Mouse (Mus musculus) lung, embryonic 14.5 days (tissue): ENCODE measurements around the gene Ptpn14. TPM values are rescaled to one million over a fixed set of nuclear protein-coding genes. Genes with fewer than 3 reads are reported as not detected.
A peak's percentile ranks its signal among the peaks of the same experiment; 100 is the strongest.

Experiments used
- ATAC-seq: fragments of 200-750 bp; cut with Nextera tagmentation; 2 replicates; pipeline ENCODE4 v1.8.0; 2017; ENCODE audit warnings: mild to moderate bottlenecking, moderate TSS enrichment, moderate library complexity; ENCODE audit not compliant: insufficient read depth
- DNase-seq: peaks from one replicate; pipeline ENCODE4 v3.0.0-alpha.2; 2015
- H3K27ac ChIP-seq: fragments of 300-500 bp; sonication (generic); 2 replicates; pipeline ENCODE4 v1.5.1; 2014; ENCODE audit warnings: low read depth, mild to moderate bottlenecking, moderate library complexity
- H3K27me3 ChIP-seq: fragments of 300-500 bp; sonication (generic); 2 replicates; pipeline ENCODE4 v1.6.1; 2014; ENCODE audit warnings: low read length, control low read depth; ENCODE audit not compliant: insufficient read depth
- H3K36me3 ChIP-seq: fragments of 300-500 bp; sonication (generic); 2 replicates; pipeline ENCODE4 v1.6.1; 2014; ENCODE audit warnings: control low read depth; ENCODE audit not compliant: insufficient read depth
- H3K4me1 ChIP-seq: fragments of 300-500 bp; sonication (generic); 2 replicates; pipeline ENCODE4 v1.6.1; 2014; ENCODE audit warnings: antibody characterized with exemption, control low read depth; ENCODE audit not compliant: insufficient read depth
- H3K4me2 ChIP-seq: fragments of 300-500 bp; sonication (generic); 2 replicates; pipeline ENCODE4 v1.6.1; 2014; ENCODE audit warnings: mild to moderate bottlenecking
- H3K4me3 ChIP-seq: fragments of 300-500 bp; sonication (generic); 2 replicates; pipeline ENCODE4 v1.5.1; 2014; ENCODE audit warnings: low read depth, low read length
- H3K9ac ChIP-seq: fragments of 300-500 bp; sonication (generic); 2 replicates; pipeline ENCODE4 v1.6.1; 2014
- H3K9me3 ChIP-seq: fragments of 300-500 bp; sonication (generic); 2 replicates; pipeline ENCODE4 v1.6.1; 2016; ENCODE audit warnings: low read depth, low read length, control low read depth
- CTCF ChIP-seq: IDR thresholded peaks from 2 replicates; pipeline ENCODE4 v1.5.1; 2016; ENCODE audit warnings: antibody characterized with exemption, low read depth
- WGBS: fragments of 180-500 bp; shearing (Covaris S2); extraction: QIAGEN DNeasy Blood & Tissue Kit; methylation state at CpG from one replicate; pipeline ENCODE4 v1.1.7; 2014; 5-methylcytosine and 5-hydroxymethylcytosine counted together
- polyA plus RNA-seq: library from polyadenylated mRNA; unstranded; fragments of >200 nt; fragmentation: Nextera tagmentation; extraction: Ambion mirVana; gene quantifications from 2 replicates; pipeline ENCODE4 v1.2.1, GENCODE M21; 2014

Gene Ptpn14
- polyA plus RNA-seq, 1 experiment from 2014 or later: 10.3 TPM

GRCm38 (mm10) chr1:189830391-189830790, 102.3 kb downstream of the Ptpn14 start:
- Histone ChIP-seq H3K4me1 (peaks cover 9% of the 10 kb centered on the region; the same call in 1 of the 2 replicates), H3K4me2 (no peak overlapping the region), H3K27ac (peak overlapping the region; percentile 52; the same call in 1 of the 2 replicates), H3K36me3 (peaks cover 12% of the 10 kb centered on the region; the same call in 1 of the 2 replicates), H3K9me3 (no peaks in the 10 kb centered on the region), H3K4me3 (no peak overlapping the region), H3K27me3 (no peaks in the 10 kb centered on the region), H3K9ac (no peak overlapping the region)
- no peak for TF ChIP-seq CTCF
- WGBS: 38% methylated on average over 4 of the region's 4 CpGs
- ATAC-seq: no peak
- no peak for DNase-seq

DNA sequence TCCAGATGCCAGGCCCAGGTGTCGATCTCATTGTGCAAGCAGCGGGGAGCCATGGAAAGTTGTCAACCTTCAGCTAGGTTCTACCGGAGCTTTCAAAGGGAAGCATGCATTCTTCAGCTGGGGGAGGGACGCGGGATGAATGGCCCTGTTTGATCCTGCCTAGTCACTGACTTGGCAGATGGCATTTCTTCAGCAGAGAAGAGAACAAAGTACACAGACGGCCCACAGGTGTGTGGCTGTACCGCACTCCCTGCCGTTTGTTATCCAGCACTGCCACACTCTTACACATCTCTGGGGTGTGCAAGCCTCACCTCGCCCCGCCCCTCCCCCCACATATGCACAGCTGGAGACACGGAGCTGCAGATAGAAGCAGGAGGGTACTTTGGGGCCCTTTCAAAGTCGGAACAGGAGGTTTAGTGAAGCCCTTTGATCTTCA, 102.7 kb downstream of the Ptpn14 start:
- DNase-seq: peak; percentile 43
- 11% methylated on average over 12 of the region's 12 CpGs for WGBS
- Histone ChIP-seq H3K27ac (peak overlapping the region; percentile 52; the same call in 1 of the 2 replicates), H3K9ac (no peak overlapping the region), H3K4me1 (peaks cover 9% of the 10 kb centered on the region; the same call in 1 of the 2 replicates), H3K4me2 (no peak overlapping the region), H3K36me3 (peaks cover 10% of the 10 kb centered on the region; the same call in 1 of the 2 replicates), H3K9me3 (no peaks in the 10 kb centered on the region), H3K27me3 (no peaks in the 10 kb centered on the region), H3K4me3 (no peak overlapping the region)
- TF ChIP-seq CTCF: no peak
- peak; percentile 85 for ATAC-seq

GRCm38 (mm10) chr1:189833351-189833750, 105.3 kb downstream of the Ptpn14 start:
- no peak for DNase-seq
- ATAC-seq: no peak
- peaks cover 18% of the 10 kb centered on the region; the same call in 1 of the 2 replicates for H3K36me3 ChIP-seq
- peaks cover 9% of the 10 kb centered on the region; the same call in 1 of the 2 replicates for H3K4me1 ChIP-seq
- TF ChIP-seq CTCF: no peak
- H3K27me3 ChIP-seq: no peaks in the 10 kb centered on the region
- H3K27ac ChIP-seq: no peak overlapping the region
- WGBS: 58% methylated on average over 7 of the region's 7 CpGs
- H3K9me3 ChIP-seq: no peaks in the 10 kb centered on the region
- no peak overlapping the region for H3K9ac ChIP-seq
- H3K4me3 ChIP-seq: no peak overlapping the region
- H3K4me2 ChIP-seq: no peak overlapping the region

DNA sequence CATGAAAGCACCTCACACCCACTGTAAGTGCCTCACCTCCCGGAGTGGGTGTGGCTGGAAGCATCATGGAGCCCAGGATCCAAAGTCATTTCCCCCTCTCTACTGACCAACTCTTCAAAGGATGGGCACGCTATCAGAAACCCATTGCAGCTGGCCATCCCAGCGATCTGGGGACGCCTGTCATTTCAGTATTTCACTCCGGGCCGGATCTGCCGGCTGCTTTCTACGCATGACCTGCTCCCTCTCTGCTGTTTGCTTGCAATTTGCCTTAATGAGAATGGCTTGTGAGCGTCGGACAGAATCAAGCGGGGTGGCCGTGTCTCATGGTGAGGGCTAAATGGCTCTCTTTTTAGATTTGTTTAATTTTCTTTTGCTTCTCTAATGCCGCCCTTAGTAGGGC, 106.1 kb downstream of the Ptpn14 start:
- no peak for TF ChIP-seq CTCF
- no peak for DNase-seq
- ATAC-seq: no peak
- Histone ChIP-seq H3K27ac (no peak overlapping the region), H3K9me3 (no peaks in the 10 kb centered on the region), H3K36me3 (peaks cover 22% of the 10 kb centered on the region; the same call in 1 of the 2 replicates), H3K4me3 (no peak overlapping the region), H3K4me2 (no peak overlapping the region), H3K4me1 (peaks cover 9% of the 10 kb centered on the region; the same call in 1 of the 2 replicates), H3K27me3 (no peaks in the 10 kb centered on the region), H3K9ac (no peak overlapping the region)
- WGBS: 45% methylated on average over 13 of the region's 13 CpGs

DNA sequence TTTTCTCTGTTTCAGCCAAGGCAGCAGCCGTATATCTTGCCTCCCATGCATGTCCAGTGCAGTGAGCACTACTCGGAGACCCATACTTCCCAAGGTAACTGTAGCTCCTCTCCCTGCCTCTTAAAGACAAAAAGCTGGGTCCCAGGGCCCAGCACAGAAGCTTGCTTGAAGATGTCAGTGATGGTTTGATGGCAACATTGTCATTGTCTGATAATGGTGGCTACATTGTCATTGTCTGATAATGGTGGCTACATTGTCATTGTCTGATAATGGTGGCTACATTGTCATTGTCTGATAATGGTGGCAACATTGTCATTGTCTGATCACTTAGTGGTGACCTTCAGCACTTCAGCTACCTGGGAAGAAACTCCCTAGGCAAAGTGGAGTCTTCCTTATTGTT, 118.3 kb downstream of the Ptpn14 start:
- H3K27me3 ChIP-seq: no peaks in the 10 kb centered on the region
- H3K4me2 ChIP-seq: no peak overlapping the region
- H3K9ac ChIP-seq: no peak overlapping the region
- H3K9me3 ChIP-seq: no peaks in the 10 kb centered on the region
- no peak overlapping the region for H3K4me3 ChIP-seq
- H3K36me3 ChIP-seq: peaks cover 64% of the 10 kb centered on the region
- H3K4me1 ChIP-seq: no peaks in the 10 kb centered on the region
- DNase-seq: no peak
- no peak for TF ChIP-seq CTCF
- no peak for ATAC-seq
- WGBS: 96% methylated on average over 2 of the region's 2 CpGs
- no peak overlapping the region for H3K27ac ChIP-seq

DNA sequence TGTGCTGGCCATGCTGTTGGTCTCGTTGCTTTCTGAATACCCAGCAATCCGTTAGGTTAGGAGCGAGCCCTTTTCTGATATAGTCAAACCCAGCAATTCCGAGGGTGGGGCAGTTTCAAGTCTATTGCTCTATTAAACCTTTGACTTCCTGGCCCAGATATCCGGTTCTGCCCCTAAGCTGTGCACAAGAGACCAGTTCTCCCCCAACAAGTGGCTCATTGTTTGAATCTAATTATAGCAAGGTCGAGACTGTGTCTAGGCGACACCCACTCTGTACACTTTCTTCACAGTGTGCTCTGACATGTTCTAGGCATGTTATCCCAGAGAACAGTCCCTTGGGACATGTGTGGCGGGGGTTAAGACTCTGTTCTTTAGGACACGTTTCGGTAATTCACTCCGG, 121.5 kb downstream of the Ptpn14 start:
- no peak for ATAC-seq
- WGBS: 80% methylated on average over 11 of the region's 11 CpGs
- Histone ChIP-seq H3K36me3 (peaks cover 55% of the 10 kb centered on the region), H3K27ac (no peak overlapping the region), H3K4me3 (no peak overlapping the region), H3K9me3 (no peaks in the 10 kb centered on the region), H3K4me2 (no peak overlapping the region), H3K4me1 (no peaks in the 10 kb centered on the region), H3K9ac (no peak overlapping the region), H3K27me3 (no peaks in the 10 kb centered on the region)
- DNase-seq: no peak
- no peak for TF ChIP-seq CTCF

- ATAC-seq (no peak), DNase-seq (no peak)
- Histone ChIP-seq H3K27me3 (no peaks in the 10 kb centered on the region), H3K4me2 (no peak overlapping the region), H3K9ac (no peak overlapping the region), H3K4me1 (no peaks in the 10 kb centered on the region), H3K36me3 (peaks cover 62% of the 10 kb centered on the region), H3K9me3 (no peaks in the 10 kb centered on the region), H3K4me3 (no peak overlapping the region), H3K27ac (no peak overlapping the region)
- 73% methylated on average over 5 of the region's 5 CpGs for WGBS
- no peak for TF ChIP-seq CTCF
These were observed 124.0 kb downstream of the Ptpn14 start for GRCm38 (mm10) chr1:189852051-189852450.
